ENCODE assay signal across 15 mouse cellular contexts in genomic region chr2:43788484-43788883, GRCm38 (mm10). TPM values are rescaled to one million over a fixed set of nuclear protein-coding genes. Genes with fewer than 3 reads are reported as not detected.
A peak's percentile ranks its signal among the peaks of the same experiment; 100 is the strongest.
DNase-seq lines count a peak whose midpoint lies in the region; ATAC-seq and TF ChIP-seq lines count a peak whose summit lies in the region.
"Had no signal": no experiment of that assay in that cellular context is flagged by ENCODE, and none has a peak within 500 bp of the region (broad histone marks: within the 10 kb centered on the region; RNA-seq: fewer than 3 reads in every experiment).

No protein-coding gene starts in this region.

- 0 out of 2 replicates have a peak, but pooled peaks have one; percentile 2 for TF ChIP-seq CTCF in lung, embryonic 14.5 days (IDR thresholded peaks at IDR 0.05; ENCODE audit: low read depth)

- 45% methylated on average over 8 of the region's 8 CpGs for WGBS in lung, embryonic 14.5 days
- WGBS in hindbrain, embryonic 15.5 days: 45% methylated on average over 8 of the region's 8 CpGs
- 26% methylated on average over 8 of the region's 8 CpGs for WGBS in neural tube, embryonic 13.5 days

- H3K27me3 ChIP-seq in lung, embryonic 14.5 days (ENCODE audit: insufficient read depth, low read length): no peaks in the 10 kb centered on the region
- H3K27me3 ChIP-seq in hindbrain, embryonic 15.5 days: no peaks in the 10 kb centered on the region
- peaks cover 10% of the 10 kb centered on the region; the same call in 1 of the 2 replicates for H3K27me3 ChIP-seq in neural tube, embryonic 13.5 days
- H3K27me3 ChIP-seq: megakaryocyte, embryonic 14.5 days had no signal

- H3K36me3 ChIP-seq in lung, embryonic 14.5 days (ENCODE audit: insufficient read depth): no peaks in the 10 kb centered on the region
- H3K36me3 ChIP-seq in hindbrain, embryonic 15.5 days: no peaks in the 10 kb centered on the region
- H3K36me3 ChIP-seq in neural tube, embryonic 13.5 days: no peaks in the 10 kb centered on the region
- H3K36me3 ChIP-seq: limb, embryonic 12.5 days had no signal

- H3K9ac ChIP-seq in lung, embryonic 14.5 days: no peak overlapping the region
- no peak overlapping the region for H3K9ac ChIP-seq in hindbrain, embryonic 15.5 days
- no peak overlapping the region; the same call in 1 of the 2 replicates for H3K9ac ChIP-seq in neural tube, embryonic 13.5 days
- H3K9ac ChIP-seq: limb, embryonic 12.5 days; liver, postnatal 0 days had no signal

- peak; percentile 19; the same call in 1 of the 2 replicates for ATAC-seq in frontal cortex, adult (ENCODE audit: low TSS enrichment)
- no peak for ATAC-seq in lung, embryonic 14.5 days (ENCODE audit: insufficient read depth)
- no peak for ATAC-seq in hindbrain, embryonic 15.5 days (ENCODE audit: low FRiP score, low read depth)
- ATAC-seq in neural tube, embryonic 13.5 days (ENCODE audit: low read depth): no peak
- ATAC-seq: liver, postnatal 0 days had no signal

- H3K27ac ChIP-seq in lung, embryonic 14.5 days (ENCODE audit: low read depth): no peak overlapping the region
- H3K27ac ChIP-seq in hindbrain, embryonic 15.5 days (replicated peaks): peak overlapping the region; percentile 28; the same call in 1 of the 2 replicates
- H3K27ac ChIP-seq in neural tube, embryonic 13.5 days (replicated peaks): no peak overlapping the region
- H3K27ac ChIP-seq: limb, embryonic 12.5 days had no signal

- H3K9me3 ChIP-seq in lung, embryonic 14.5 days (ENCODE audit: low read depth, low read length): no peaks in the 10 kb centered on the region
- no peaks in the 10 kb centered on the region for H3K9me3 ChIP-seq in hindbrain, embryonic 15.5 days
- no peaks in the 10 kb centered on the region for H3K9me3 ChIP-seq in neural tube, embryonic 13.5 days
- H3K9me3 ChIP-seq: limb, embryonic 12.5 days; megakaryocyte, embryonic 14.5 days had no signal

- H3K4me1 ChIP-seq in lung, embryonic 14.5 days (ENCODE audit: insufficient read depth): peaks cover 8% of the 10 kb centered on the region; the same call in 1 of the 2 replicates
- peaks cover 20% of the 10 kb centered on the region for H3K4me1 ChIP-seq in hindbrain, embryonic 15.5 days (replicated peaks)
- peaks cover 39% of the 10 kb centered on the region for H3K4me1 ChIP-seq in neural tube, embryonic 13.5 days (replicated peaks)
- H3K4me1 ChIP-seq: limb, embryonic 12.5 days had no signal

- no peak for DNase-seq in frontal cortex, postnatal 10 days (ENCODE audit: low spot score in 2 of 2)
- DNase-seq in lung, embryonic 14.5 days: peak; percentile 10
- no peak for DNase-seq in lung, postnatal 14 days
- no peak for DNase-seq in layer of hippocampus, adult 9-11 months
- DNase-seq: adrenal gland, postnatal 10 days; cerebellum, postnatal 25 days; gastrocnemius, postnatal 36 days; kidney, postnatal 25 days; layer of hippocampus, postnatal 36 days; liver, postnatal 0 days had no signal

- no peak overlapping the region for H3K4me2 ChIP-seq in lung, embryonic 14.5 days
- H3K4me2 ChIP-seq in hindbrain, embryonic 15.5 days: peak overlapping the region; percentile 23; the same call in 1 of the 2 replicates
- peak overlapping the region; percentile 24 for H3K4me2 ChIP-seq in neural tube, embryonic 13.5 days
- H3K4me2 ChIP-seq: limb, embryonic 12.5 days had no signal

- no peak overlapping the region for H3K4me3 ChIP-seq in lung, embryonic 14.5 days (ENCODE audit: low read depth, low read length)
- H3K4me3 ChIP-seq in hindbrain, embryonic 15.5 days: no peak overlapping the region
- no peak overlapping the region for H3K4me3 ChIP-seq in neural tube, embryonic 13.5 days
- H3K4me3 ChIP-seq: limb, embryonic 12.5 days; megakaryocyte, embryonic 14.5 days had no signal

RNA-seq across cellular contexts. Expression of gene Arhgap15, which starts 39.9 kb away (rescaled TPM):
- 0.86 and 1.4 TPM in 2 replicates for polyA plus RNA-seq in lung, embryonic 14.5 days (2014; fragmentation: Nextera tagmentation; extraction: Ambion mirVana)
- 2.3 and 3.3 TPM in 2 replicates for polyA plus RNA-seq in hindbrain, embryonic 15.5 days (2015; fragmentation: Nextera tagmentation; extraction: Ambion mirVana)
- polyA plus RNA-seq in neural tube, embryonic 13.5 days (2015; fragmentation: Nextera tagmentation; extraction: Ambion mirVana): 1.9 and 2.0 TPM in 2 replicates
